Mouse (Mus musculus): ENCODE measurements around the gene Apod.

DNA sequence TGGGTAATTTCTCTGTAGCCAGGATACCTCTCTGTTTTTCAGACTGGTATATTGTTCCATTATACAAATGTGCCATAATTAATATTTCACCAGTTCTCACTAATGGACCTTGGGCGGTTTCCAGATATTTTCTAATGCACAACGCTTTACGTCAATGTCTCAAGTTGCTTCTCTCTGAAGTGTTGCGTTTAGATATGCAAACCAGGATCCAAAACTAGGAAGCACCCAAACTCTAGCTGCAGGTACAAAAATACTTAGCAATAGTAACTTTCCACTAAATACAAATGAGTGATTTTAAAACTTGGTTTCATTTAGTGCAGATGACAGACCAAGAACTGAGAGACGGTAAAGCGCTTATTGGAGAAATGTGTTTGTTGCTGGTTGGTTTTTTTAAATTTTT lies 40.5 kb downstream of the Apod start:
- no peak for TF ChIP-seq CTCF (IDR thresholded peaks at IDR 0.05; ENCODE audit: low read depth)
- no peak for TF ChIP-seq EP300 (IDR thresholded peaks at IDR 0.05; ENCODE audit: low read depth)
